Mouse (Mus musculus) adrenal gland, postnatal 25 days (tissue): ENCODE measurements around the gene Gstm4. TPM values are rescaled to one million over a fixed set of nuclear protein-coding genes. Genes with fewer than 3 reads are reported as not detected.
"Not testable (repeated sequence)": the region's sequence is repeated elsewhere in the genome, so short reads cannot be mapped to it uniquely, and the experiment has no call there.

Source experiments
- DNase-seq: peaks from one replicate; pipeline ENCODE4 v3.0.0; 2021; ENCODE audit warnings: mixed read lengths
- total RNA-seq: library from RNA; stranded (reverse); gene quantifications from 2 replicates; pipeline ENCODE4 v1.2.3, GENCODE M21; 2021

Gene Gstm4
- total RNA-seq, 1 experiment from 2014 or later: 17.1 TPM

GRCm38 (mm10) chr3:108017473-108018189, 27.1 kb downstream of the Gstm4 start, which contains the start of gene Gstm1:
Gstm1 (minus strand) TSS chr3:108017973.
- peak; percentile 92 for DNase-seq

DNA sequence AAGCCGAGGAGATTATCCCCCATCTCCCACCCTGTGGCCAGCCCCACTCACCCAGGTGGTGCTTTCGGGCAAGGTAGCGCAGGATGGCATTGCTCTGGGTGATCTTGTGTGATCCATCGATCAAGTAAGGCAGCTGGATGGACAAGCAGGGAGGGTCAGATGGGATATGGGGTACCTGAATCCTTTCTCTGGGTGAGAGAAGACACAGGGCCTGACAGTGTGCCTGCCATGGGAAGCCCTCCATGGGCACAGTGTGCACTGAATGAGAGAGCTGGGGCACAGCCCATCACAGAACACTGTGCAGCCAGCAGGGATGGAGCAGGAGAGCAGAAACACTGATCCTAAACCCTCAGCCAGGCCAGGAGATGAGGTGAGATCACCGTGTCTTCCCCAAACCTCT, 28.2 kb downstream of the Gstm4 start:
- DNase-seq: not testable (repeated sequence)

- no peak for DNase-seq
Observed at GRCm38 (mm10) chr3:108014974-108015346, 29.7 kb downstream of the Gstm4 start.

GRCm38 (mm10) chr3:108014098-108014973, 30.4 kb downstream of the Gstm4 start:
- no peak for DNase-seq

- peak; percentile 64 for DNase-seq
Observed at GRCm38 (mm10) chr3:108013331-108013871, 31.3 kb downstream of the Gstm4 start.

GRCm38 (mm10) chr3:108011558-108011957, 33.1 kb downstream of the Gstm4 start:
- no peak for DNase-seq

DNA sequence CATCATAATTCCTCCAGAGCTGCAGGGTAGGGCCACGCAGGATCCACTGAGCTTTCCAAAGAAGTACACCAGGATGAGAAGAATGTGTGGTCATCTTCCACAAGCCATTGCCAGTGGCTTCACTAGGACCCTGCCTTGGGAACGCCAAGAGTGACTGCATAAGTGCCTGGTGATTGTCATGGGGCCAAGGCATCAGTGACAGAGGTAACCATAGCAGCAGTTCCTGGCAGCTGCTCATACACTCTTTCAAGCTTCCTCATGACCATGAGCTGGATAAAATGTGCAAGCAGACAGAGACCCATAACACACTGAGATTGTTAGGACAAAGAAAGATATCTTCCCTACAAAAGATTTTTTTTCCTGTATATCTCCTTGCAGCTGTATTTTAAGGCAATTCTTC, 34.4 kb downstream of the Gstm4 start:
- DNase-seq: peak; percentile 47

- DNase-seq: no peak
Observed at GRCm38 (mm10) chr3:108002021-108002420, 42.7 kb downstream of the Gstm4 start.

GRCm38 (mm10) chr3:107999491-107999890, 45.2 kb downstream of the Gstm4 start:
- DNase-seq: no peak

GRCm38 (mm10) chr3:107998591-107998990, 46.1 kb downstream of the Gstm4 start:
- DNase-seq: no peak

DNA sequence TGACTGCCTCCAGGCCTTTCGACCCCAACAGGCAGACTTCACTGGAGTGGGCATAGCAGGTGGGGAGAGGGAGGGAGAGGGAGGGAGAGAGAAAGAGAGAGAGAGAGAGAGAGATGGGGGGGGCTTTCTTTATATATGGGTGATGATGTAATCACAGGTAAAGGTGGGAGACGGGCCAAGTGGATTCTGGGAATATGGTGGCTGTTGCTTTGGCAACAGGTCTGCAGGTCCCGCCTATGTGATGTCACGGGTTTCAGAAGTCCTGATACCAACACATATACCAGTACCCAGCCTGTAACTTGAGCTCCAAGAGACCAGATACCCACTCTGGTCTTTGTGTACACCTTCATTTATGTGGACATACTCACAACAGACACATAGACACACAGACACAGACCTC, 48.1 kb downstream of the Gstm4 start:
- DNase-seq: no peak

- DNase-seq: not testable (repeated sequence)
Observed at GRCm38 (mm10) chr3:107995974-107996373, 48.7 kb downstream of the Gstm4 start.

Other genes with a start within 250 kb of the Gstm4 start
- not detected in 2 replicates for gene Eps8l3, start 167.7 kb downstream of the Gstm4 start, total RNA-seq
- 25.8 and 27.8 TPM in 2 replicates for gene Gstm5, start 149.1 kb downstream of the Gstm4 start, total RNA-seq
- gene Gstm7, start 113.1 kb downstream of the Gstm4 start, total RNA-seq: 152 and 157 TPM in 2 replicates
- 5.9 and 7.1 TPM in 2 replicates for gene Gstm6, start 101.1 kb downstream of the Gstm4 start, total RNA-seq
- gene Gstm3, start 75.6 kb downstream of the Gstm4 start, total RNA-seq: not detected in 2 replicates
- gene Gstm2, start 58.4 kb downstream of the Gstm4 start, total RNA-seq: 131 and 136 TPM in 2 replicates
- 277 and 344 TPM in 2 replicates for gene Gstm1, start 26.9 kb downstream of the Gstm4 start, total RNA-seq
- gene Ampd2, start 41.8 kb upstream of the Gstm4 start, total RNA-seq: 178 and 283 TPM in 2 replicates
- 13.2 and 13.4 TPM in 2 replicates for gene Gnat2, start 47.9 kb upstream of the Gstm4 start, total RNA-seq
- 136 and 143 TPM in 2 replicates for gene Gnai3, start 101.3 kb upstream of the Gstm4 start, total RNA-seq
- 0.49 TPM in 1 of 2 replicates, not detected in the other for gene Gpr61, start 110.0 kb upstream of the Gstm4 start, total RNA-seq
- gene Amigo1, start 141.4 kb upstream of the Gstm4 start, total RNA-seq: 21.0 and 24.7 TPM in 2 replicates
- 8.7 and 12.1 TPM in 2 replicates for gene Cyb561d1, start 156.3 kb upstream of the Gstm4 start, total RNA-seq
- 12.8 and 15.1 TPM in 2 replicates for gene Atxn7l2, start 166.0 kb upstream of the Gstm4 start, total RNA-seq
- 0.15 and 0.38 TPM in 2 replicates for gene Sypl2, start 181.8 kb upstream of the Gstm4 start, total RNA-seq
- gene Psma5, start 212.0 kb upstream of the Gstm4 start, total RNA-seq: 74.3 and 95.5 TPM in 2 replicates
- 27.7 and 28.6 TPM in 2 replicates for gene Sort1, start 239.2 kb upstream of the Gstm4 start, total RNA-seq